Mouse (Mus musculus) hindbrain, embryonic 15.5 days (tissue): ENCODE data around the gene Cog5. TPM values are rescaled to one million over a fixed set of nuclear protein-coding genes. Genes with fewer than 3 reads are reported as not detected.

ENCODE experiments used
- ATAC-seq: fragments of 200-750 bp; cut with Nextera tagmentation; 2 replicates; pipeline ENCODE4 v1.8.0; 2017; ENCODE audit warnings: low read depth, moderate number of reproducible peaks, moderate TSS enrichment; ENCODE audit not compliant: low FRiP score
- H3K27ac ChIP-seq: fragments of 300-500 bp; sonication (generic); replicated peaks from 2 replicates; pipeline ENCODE4 v1.5.1; 2015; ENCODE audit warnings: mild to moderate bottlenecking, inconsistent platforms
- H3K27me3 ChIP-seq: fragments of 300-500 bp; sonication (generic); 2 replicates; pipeline ENCODE4 v1.6.1; 2015; ENCODE audit warnings: control low read depth, inconsistent platforms
- H3K36me3 ChIP-seq: fragments of 300-500 bp; sonication (generic); 2 replicates; pipeline ENCODE4 v1.6.1; 2015; ENCODE audit warnings: control low read depth, inconsistent platforms
- H3K4me1 ChIP-seq: fragments of 300-500 bp; sonication (generic); replicated peaks from 2 replicates; pipeline ENCODE4 v1.6.1; 2015; ENCODE audit warnings: control low read depth, inconsistent platforms
- H3K4me2 ChIP-seq: fragments of 300-500 bp; sonication (generic); 2 replicates; pipeline ENCODE4 v1.6.1; 2015; ENCODE audit warnings: moderate library complexity, mild to moderate bottlenecking, inconsistent platforms
- H3K4me3 ChIP-seq: fragments of 300-500 bp; sonication (generic); 2 replicates; pipeline ENCODE4 v1.5.1; 2015; ENCODE audit warnings: mild to moderate bottlenecking, inconsistent platforms
- H3K9ac ChIP-seq: fragments of 300-500 bp; sonication (generic); 2 replicates; pipeline ENCODE4 v1.6.1; 2015; ENCODE audit warnings: inconsistent platforms
- H3K9me3 ChIP-seq: fragments of 300-500 bp; sonication (generic); 2 replicates; pipeline ENCODE4 v1.6.1; 2016; ENCODE audit warnings: control low read depth, inconsistent platforms
- WGBS: fragments of 180-500 bp; shearing (Covaris S2); methylation state at CpG from one replicate; pipeline ENCODE4 v1.1.7; 2015; 5-methylcytosine and 5-hydroxymethylcytosine counted together
- polyA plus RNA-seq: library from polyadenylated mRNA; unstranded; fragments of >200 nt; fragmentation: Nextera tagmentation; extraction: Ambion mirVana; gene quantifications from 2 replicates; pipeline ENCODE4 v1.2.1, GENCODE M21; 2015

Gene Cog5
- polyA plus RNA-seq, 1 experiment from 2014 or later = 26.9 TPM

GRCm38 (mm10) chr12:31931818-31932217 is 277.1 kb downstream of the Cog5 start:
- H3K27ac ChIP-seq = no peak overlapping the region
- no peak overlapping the region for H3K4me3 ChIP-seq
- H3K4me1 ChIP-seq = no peaks in the 10 kb centered on the region
- WGBS = 96% methylated on average over 3 of the region's 3 CpGs
- no peak for ATAC-seq
- H3K9ac ChIP-seq = no peak overlapping the region
- H3K36me3 ChIP-seq = peaks cover 47% of the 10 kb centered on the region
- H3K4me2 ChIP-seq = no peak overlapping the region
- no peaks in the 10 kb centered on the region for H3K27me3 ChIP-seq
- H3K9me3 ChIP-seq = no peaks in the 10 kb centered on the region

GRCm38 (mm10) chr12:31936657-31937300 is 282.1 kb downstream of the Cog5 start:
- H3K36me3 ChIP-seq = peaks cover 49% of the 10 kb centered on the region
- 51% methylated on average over 6 of the region's 6 CpGs for WGBS
- no peak overlapping the region for H3K4me2 ChIP-seq
- no peak overlapping the region for H3K4me3 ChIP-seq
- no peaks in the 10 kb centered on the region for H3K27me3 ChIP-seq
- H3K9ac ChIP-seq = no peak overlapping the region
- H3K4me1 ChIP-seq = no peaks in the 10 kb centered on the region
- no peaks in the 10 kb centered on the region for H3K9me3 ChIP-seq
- no peak overlapping the region for H3K27ac ChIP-seq
- no peak for ATAC-seq

GRCm38 (mm10) chr12:31937613-31938012 is 282.9 kb downstream of the Cog5 start:
- Histone ChIP-seq H3K27ac (no peak overlapping the region), H3K9ac (no peak overlapping the region), H3K4me1 (no peaks in the 10 kb centered on the region), H3K27me3 (no peaks in the 10 kb centered on the region), H3K4me2 (no peak overlapping the region), H3K9me3 (no peaks in the 10 kb centered on the region), H3K36me3 (peaks cover 46% of the 10 kb centered on the region), H3K4me3 (no peak overlapping the region)
- WGBS = 93% methylated on average over 3 of the region's 3 CpGs
- no peak for ATAC-seq

- no peak overlapping the region for H3K9ac ChIP-seq
- no peak overlapping the region for H3K4me2 ChIP-seq
- no peak for ATAC-seq
- H3K4me1 ChIP-seq = no peaks in the 10 kb centered on the region
- no peaks in the 10 kb centered on the region for H3K9me3 ChIP-seq
- H3K27me3 ChIP-seq = no peaks in the 10 kb centered on the region
- H3K4me3 ChIP-seq = no peak overlapping the region
- H3K36me3 ChIP-seq = peaks cover 55% of the 10 kb centered on the region
- WGBS = 88% methylated on average over 4 of the region's 4 CpGs
- no peak overlapping the region for H3K27ac ChIP-seq
Observed at GRCm38 (mm10) chr12:31938391-31938997, 283.8 kb downstream of the Cog5 start.

- Histone ChIP-seq H3K4me3 (no peak overlapping the region), H3K9ac (no peak overlapping the region), H3K27me3 (no peaks in the 10 kb centered on the region), H3K27ac (no peak overlapping the region), H3K36me3 (peaks cover 56% of the 10 kb centered on the region), H3K4me2 (no peak overlapping the region), H3K4me1 (no peaks in the 10 kb centered on the region), H3K9me3 (no peaks in the 10 kb centered on the region)
- ATAC-seq = no peak
Observed at GRCm38 (mm10) chr12:31939026-31939425, 284.4 kb downstream of the Cog5 start.

- no peaks in the 10 kb centered on the region for H3K9me3 ChIP-seq
- no peak for ATAC-seq
- 95% methylated on average over 4 of the region's 4 CpGs for WGBS
Observed at GRCm38 (mm10) chr12:31943020-31943654, 288.5 kb downstream of the Cog5 start.

GRCm38 (mm10) chr12:31944405-31944804 is 289.7 kb downstream of the Cog5 start:
- no peaks in the 10 kb centered on the region for H3K27me3 ChIP-seq
- H3K36me3 ChIP-seq = peaks cover 20% of the 10 kb centered on the region
- H3K4me3 ChIP-seq = no peak overlapping the region
- no peak overlapping the region for H3K9ac ChIP-seq
- peaks cover 7% of the 10 kb centered on the region; the same call in 1 of the 2 replicates for H3K4me1 ChIP-seq
- no peak overlapping the region for H3K27ac ChIP-seq
- no peak overlapping the region for H3K4me2 ChIP-seq
- 96% methylated on average over 2 of the region's 2 CpGs for WGBS
- H3K9me3 ChIP-seq = no peaks in the 10 kb centered on the region
- no peak for ATAC-seq

More at GRCm38 (mm10) chr12:31943020-31943654, 288.5 kb downstream of the Cog5 start:
- H3K27me3 ChIP-seq = no peaks in the 10 kb centered on the region
- H3K4me1 ChIP-seq = peaks cover 4% of the 10 kb centered on the region; the same call in 1 of the 2 replicates
- H3K4me3 ChIP-seq = no peak overlapping the region
- H3K36me3 ChIP-seq = peaks cover 33% of the 10 kb centered on the region
- H3K27ac ChIP-seq = no peak overlapping the region
- no peak overlapping the region for H3K4me2 ChIP-seq
- H3K9ac ChIP-seq = no peak overlapping the region

GRCm38 (mm10) chr12:31947476-31947875 is 292.8 kb downstream of the Cog5 start:
- no peak for ATAC-seq
- Histone ChIP-seq H3K9ac (no peak overlapping the region), H3K4me2 (no peak overlapping the region), H3K4me3 (no peak overlapping the region), H3K9me3 (no peaks in the 10 kb centered on the region), H3K27me3 (no peaks in the 10 kb centered on the region), H3K4me1 (peaks cover 11% of the 10 kb centered on the region; the same call in 1 of the 2 replicates), H3K36me3 (peaks cover 11% of the 10 kb centered on the region), H3K27ac (no peak overlapping the region)
- WGBS = 91% methylated on average over 5 of the region's 5 CpGs

- H3K4me2 ChIP-seq = peak overlapping the region; percentile 72
- no peaks in the 10 kb centered on the region for H3K9me3 ChIP-seq
- H3K4me1 ChIP-seq = peaks cover 11% of the 10 kb centered on the region; the same call in 1 of the 2 replicates
- H3K9ac ChIP-seq = peak overlapping the region; percentile 81
- no peaks in the 10 kb centered on the region for H3K27me3 ChIP-seq
- no peak for ATAC-seq
- H3K4me3 ChIP-seq = peak overlapping the region; percentile 93
- H3K36me3 ChIP-seq = peaks cover 3% of the 10 kb centered on the region; the same call in 1 of the 2 replicates
- H3K27ac ChIP-seq = peak overlapping the region; percentile 97
- 17% methylated on average over 7 of the region's 7 CpGs for WGBS
Observed at GRCm38 (mm10) chr12:31948101-31949000, 293.7 kb downstream of the Cog5 start.

GRCm38 (mm10) chr12:31949193-31949741 is 294.6 kb downstream of the Cog5 start:
- Histone ChIP-seq H3K4me1 (peaks cover 11% of the 10 kb centered on the region; the same call in 1 of the 2 replicates), H3K4me2 (peak overlapping the region; percentile 72), H3K9ac (peak overlapping the region; percentile 81), H3K27ac (peak overlapping the region; percentile 97), H3K27me3 (no peaks in the 10 kb centered on the region), H3K9me3 (no peaks in the 10 kb centered on the region), H3K4me3 (peak overlapping the region; percentile 93), H3K36me3 (no peaks in the 10 kb centered on the region)
- 0% methylated on average over 34 of the region's 58 CpGs for WGBS
- peak; percentile 83 for ATAC-seq
